Mouse (Mus musculus) heart, adult 18-20 months (tissue): ENCODE results near the gene Rbm47. TPM values are rescaled to one million over a fixed set of nuclear protein-coding genes. Genes with fewer than 3 reads are reported as not detected.

Experiments used
- microRNA-seq, 2 experiments: library from miRNA; unstranded; fragments of <30 nt; microRNA quantifications; one replicate each; pipeline ENCODE4 v1.2.0; 2022
- total RNA-seq, 2 experiments: library from RNA; stranded (reverse); gene quantifications; 2 replicates each; pipeline ENCODE4 v1.2.3; 2021

The Rbm47 gene
- total RNA-seq, 2 experiments from 2014 or later = 2.1 to 5.2 TPM

Small RNA genes lying within 50 kb of the gene (microRNA-seq; reads per million reads assigned to microRNA genes)
- 0 reads per million in 2 experiments for gene Gm25952

Other genes with a start within 250 kb of the Rbm47 start
- gene Chrna9, start 238.2 kb downstream of the Rbm47 start, total RNA-seq = not detected
- gene 9130230L23Rik, start 168.8 kb downstream of the Rbm47 start, total RNA-seq = not detected
- not detected for gene Nsun7, start 86.8 kb upstream of the Rbm47 start, total RNA-seq